Mouse (Mus musculus) layer of hippocampus, postnatal 14 days (tissue): ENCODE measurements at regions not wholly inside any gene's neighbourhood (a gene's known extent, or its start where the extent isn't known, plus 50 kb on each side); places are given as distances from the start of the nearest gene placed in this dataset.

Experiments used
- DNase-seq, 2 experiments: peaks; one replicate each; pipeline ENCODE4 v3.0.0; 2021 to 2022; ENCODE audit warnings: low spot score in 2 of 2, mixed read lengths in 1 of 2

DNA sequence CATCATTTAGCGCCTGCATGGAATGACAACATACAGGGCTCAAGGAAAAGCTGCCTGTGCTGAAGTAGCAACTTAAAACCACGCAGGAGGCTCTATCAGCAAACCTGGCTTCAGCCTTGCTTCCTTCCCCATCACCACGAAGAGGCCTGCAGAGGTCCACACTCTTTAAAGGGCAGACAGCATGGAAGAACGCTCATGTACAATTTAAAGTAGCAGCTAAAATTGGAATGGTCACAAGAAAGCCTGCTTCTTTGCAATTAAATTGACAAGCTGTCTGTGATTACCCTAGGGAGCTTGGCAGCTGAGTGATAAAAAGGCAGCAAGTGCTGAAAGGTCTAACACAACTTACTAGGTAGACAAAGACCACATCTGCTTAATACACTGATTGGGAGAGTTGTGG lies 210.4 kb upstream of the Pkn2 start:
- no peak for DNase-seq

DNA sequence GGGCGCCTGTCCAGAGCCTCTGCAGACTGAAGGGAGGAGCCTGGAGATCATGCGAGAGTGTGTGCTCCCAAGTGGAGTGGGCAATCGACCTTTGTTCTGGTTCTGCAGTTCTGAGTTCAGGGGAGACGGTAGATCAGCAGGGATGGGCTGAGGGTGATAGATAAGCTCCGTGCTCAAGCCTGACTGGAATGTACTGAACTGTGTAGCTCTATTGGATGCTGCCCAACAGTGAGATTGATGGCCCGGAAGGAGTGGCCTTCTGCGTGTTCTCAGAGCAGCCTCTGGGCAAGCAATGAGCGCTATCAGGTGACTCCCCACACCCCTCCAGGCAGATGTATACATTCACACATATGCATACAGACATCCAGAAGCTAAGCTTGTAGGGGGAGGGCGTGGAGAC lies 209.1 kb upstream of the Pkn2 start:
- no peak for DNase-seq

DNA sequence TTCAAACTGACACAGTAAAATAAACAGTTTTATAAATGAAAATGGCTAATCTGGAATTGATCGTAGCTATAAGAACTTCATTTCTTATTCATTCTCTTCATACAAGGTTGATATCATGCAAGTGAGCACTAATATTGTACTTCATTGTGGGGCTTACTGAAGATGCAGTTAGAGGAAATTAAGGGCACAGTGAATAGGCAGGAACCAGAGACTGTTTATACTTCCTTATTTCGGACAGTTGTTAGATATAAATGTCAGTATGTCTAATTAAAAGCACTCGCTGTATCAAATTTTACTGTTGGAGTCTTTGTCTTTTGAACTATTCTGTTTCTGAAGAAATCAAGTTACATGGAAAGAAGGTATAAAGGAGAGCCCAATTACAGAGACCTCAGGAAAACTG lies 208.5 kb upstream of the Pkn2 start:
- no peak for DNase-seq

DNA sequence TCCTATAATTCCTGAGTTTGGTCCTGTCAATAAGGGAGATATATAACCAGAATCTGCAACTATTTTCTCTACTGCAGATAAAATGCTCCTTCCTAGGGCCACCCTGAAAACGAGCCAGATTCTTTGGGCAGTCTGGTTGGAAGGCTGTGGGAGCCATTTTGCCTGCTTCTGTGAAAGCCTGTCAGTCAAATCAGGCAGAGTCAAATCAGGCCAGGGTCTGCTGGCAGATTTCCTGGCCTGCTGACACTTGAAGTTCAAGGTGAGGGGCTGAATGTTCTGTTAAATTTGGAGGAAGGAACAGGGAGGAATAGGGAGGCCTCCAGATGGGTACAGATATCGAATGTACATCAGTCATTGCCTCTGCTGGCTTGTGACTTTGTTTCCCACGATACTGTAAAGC lies 206.0 kb upstream of the Pkn2 start:
- DNase-seq = no peak

DNA sequence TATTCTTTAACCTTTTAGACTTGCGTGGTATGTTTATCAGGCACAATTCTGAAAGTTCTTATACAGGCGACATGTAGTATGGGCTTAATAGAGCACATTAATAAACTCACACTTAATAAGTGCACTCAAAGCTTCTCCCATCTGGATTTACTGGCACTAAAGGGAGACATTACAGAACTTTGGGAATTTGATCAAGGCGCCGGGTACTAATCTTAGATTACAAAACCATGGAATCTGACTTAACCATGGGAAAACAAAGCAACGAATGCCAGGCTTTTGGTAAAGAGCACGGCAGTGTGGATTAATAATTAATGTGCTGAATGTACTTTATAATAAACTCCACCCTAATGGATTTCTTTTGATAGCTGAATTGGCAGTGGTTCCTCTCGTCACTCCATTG lies 196.5 kb upstream of the Pkn2 start:
- DNase-seq = no peak

DNA sequence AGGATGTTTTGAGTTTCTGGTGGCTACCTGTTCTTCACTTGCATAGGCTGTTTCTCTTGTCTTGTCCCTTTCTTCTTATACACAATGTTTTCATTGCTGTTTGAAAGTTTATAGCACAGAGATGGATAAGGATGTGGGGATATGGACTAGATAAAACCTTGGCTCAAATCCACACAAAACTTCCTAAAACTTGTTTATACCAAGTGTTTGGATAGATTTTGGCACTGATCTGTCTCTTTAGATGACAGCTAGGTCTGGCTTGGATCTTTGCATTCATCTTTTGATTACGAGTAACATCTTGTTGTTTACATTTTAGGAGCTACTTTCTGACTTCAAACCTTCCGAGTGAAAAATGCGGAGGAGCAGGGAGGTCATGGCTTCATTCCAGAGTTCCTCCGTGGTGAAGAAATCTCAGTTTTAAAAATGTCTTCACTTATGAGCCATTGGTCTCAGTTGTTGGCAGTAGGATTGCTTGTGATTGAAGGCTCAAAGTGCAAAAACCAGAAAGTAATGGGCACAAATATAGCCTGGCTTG lies 190.1 kb upstream of the Pkn2 start:
- DNase-seq = no peak

DNA sequence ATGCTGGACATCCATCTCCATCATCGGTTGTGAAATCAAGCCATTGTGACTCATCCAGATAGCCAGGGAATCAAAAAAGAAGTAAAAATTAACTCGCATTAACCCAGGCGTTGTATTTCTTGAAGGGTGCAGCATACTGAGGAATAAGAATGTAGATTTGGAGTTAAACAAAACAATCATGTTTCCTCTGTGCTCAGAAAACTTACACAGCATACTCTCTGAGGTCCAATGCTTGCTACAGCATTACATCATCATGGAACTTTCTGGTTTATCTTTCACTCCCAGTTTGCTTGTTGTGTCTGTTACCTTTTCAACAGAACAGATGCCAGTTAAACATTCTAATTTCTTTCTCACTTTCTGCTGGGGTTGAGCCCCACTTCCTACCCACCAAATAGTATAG lies 173.1 kb upstream of the Pkn2 start:
- no peak for DNase-seq

DNA sequence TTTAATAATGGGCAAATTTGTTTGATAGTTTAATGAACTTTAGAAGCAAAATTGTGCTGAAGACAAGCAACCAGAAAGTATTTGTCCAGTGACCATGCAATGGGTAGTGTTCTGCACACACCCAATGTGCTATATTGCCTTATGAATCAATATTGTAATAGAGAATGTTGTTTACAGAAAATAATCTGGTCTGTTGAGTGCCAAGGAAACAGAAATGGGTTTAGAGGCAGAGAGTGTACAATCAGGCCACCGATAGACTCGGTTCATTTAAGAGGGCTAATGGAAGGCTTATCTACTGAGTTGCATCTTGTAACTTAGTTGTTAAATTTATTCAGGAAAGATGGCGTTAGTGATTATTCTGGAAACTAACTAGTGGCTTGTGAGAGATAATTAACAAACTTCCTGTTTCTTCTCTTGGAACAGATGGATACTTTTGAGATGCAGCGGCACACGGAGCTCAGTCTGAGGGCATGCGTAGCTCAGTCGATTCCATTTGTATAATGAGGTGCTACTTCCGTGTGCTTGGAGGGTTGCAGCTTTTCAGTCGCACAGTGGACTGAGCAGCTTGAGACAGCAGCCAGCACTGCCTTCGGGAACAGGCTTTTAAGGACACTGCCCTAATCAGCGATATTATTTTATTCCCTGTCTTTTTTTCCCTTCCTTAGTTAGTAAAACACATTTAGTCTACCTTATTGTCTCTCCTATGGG lies 171.6 kb upstream of the Pkn2 start:
- no peak for DNase-seq

DNA sequence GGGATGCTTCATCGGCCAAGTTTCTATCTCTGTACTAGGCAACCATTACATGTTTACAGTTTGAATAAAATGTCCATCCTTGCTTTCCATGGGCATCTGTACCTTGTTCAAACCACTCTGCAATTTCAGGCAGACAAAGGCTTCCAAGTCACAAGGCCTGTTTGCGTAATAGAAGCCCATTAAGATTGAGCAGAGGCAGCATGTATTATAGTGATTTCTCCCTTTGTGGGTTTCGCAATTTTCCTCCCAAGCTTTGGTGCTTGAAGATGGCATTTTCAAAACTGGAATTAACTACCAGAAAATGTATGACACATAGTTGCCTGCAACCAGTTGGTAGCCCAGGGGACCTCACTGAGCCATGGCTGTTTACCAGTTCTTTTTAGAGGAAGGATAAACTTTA lies 158.9 kb upstream of the Pkn2 start:
- DNase-seq = no peak

DNA sequence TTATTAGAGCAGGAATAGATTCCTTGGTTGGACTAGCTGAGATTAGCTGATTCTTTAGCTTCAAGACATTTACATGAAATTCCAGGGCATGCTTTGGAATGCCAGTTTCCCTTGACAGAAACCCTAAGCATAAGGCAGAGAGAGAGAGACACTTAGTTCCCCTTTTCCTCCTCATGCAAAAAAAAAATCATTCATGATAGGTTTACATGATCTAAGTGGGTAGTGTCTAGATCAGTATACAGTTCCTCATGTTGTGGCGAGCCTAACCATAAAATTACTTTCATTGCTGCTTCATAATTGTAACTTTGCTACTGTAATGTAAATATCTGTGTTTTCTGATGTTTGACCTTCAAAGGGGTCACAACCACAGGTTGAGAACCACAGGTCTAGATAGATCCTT lies 154.3 kb upstream of the Pkn2 start:
- DNase-seq = no peak

DNA sequence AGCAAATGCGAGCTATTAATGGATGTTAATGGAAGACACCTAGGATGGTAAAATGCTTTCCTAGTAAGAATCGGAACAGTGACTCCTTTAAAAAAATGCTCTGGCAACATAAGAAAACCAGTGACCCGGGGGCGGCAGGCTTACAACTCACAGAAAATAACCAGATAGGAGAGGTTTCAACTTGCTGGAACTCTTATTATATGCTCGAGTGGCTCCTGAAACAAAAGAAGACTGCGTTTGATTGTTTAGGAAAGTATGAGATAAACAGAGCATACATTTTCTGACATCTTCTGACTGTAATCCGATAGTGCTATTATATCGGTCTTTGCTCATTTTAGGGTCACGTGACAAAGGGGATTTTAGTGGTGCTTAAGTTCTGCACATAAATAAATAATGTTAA lies 152.8 kb upstream of the Pkn2 start:
- no peak for DNase-seq

DNA sequence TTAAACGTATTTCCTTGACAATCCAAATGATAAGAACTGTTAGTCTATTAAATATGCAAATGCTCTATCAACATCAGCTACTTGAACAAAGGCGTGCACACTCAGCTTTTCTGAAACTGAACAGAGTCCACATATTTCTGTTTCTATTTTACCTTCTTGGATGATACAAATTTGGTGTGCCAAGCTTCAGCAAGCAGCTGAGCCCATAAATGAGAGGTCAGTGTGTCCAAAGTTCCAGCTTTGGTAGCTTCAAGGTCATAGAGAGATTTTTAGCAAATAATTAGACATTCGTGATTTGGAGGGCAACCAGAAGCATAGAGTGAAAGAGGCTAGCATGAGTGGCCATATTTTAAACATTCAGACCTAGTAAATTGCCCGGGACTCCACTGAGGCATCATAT lies 140.7 kb upstream of the Pkn2 start:
- no peak for DNase-seq

DNA sequence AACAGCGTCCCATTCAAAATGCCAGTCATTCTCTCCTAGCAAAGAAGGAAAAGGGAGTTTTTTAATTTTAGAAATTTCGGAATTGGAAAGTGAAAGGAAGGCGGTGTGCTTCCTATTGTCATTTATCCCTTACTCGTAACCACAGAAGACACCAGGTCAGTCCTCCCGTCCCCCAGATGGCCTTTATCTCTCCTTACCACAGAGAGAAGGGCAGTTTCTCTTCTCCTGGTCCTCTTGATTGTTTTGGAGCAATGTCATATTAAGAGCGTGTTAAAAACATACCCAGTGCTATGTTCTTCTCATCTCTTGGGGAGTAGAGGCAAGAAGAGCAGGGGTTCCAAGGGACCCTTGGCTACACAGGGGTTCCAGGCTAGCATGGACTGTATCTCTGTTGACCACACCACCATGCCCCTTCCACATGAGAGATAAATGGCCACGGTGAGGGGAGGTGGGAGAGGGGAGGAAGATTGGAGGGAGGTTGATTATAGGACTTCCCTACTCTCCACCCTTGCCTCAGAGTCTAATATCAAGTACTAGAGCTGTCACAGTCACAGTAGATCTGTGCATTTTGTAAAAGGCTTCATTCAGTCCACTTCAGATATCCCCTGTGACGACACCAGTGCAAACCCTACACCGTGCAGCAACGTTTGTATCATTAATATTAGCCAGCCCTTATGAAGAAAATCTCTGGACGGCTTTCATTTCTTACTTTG lies 139.5 kb upstream of the Pkn2 start:
- DNase-seq = no peak

DNA sequence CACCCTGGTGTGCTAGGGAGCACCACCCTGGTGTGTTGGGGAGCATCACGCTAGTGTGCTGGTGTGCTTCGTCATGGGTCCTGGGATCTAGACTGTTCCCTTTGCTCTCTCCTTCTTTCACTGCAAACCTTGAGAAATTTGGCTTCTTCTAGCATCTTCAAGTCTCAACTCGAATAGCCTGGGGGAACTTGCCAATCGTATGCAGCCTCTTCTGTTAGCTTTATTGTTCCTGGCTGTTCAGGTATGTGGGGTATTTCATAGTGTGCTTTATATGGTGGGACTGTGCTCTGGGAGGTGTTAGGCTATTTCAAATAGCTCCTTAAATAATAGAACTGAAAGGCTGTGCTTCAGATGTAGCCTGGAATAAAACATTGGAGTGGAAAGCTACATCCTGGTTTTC lies 135.7 kb upstream of the Pkn2 start:
- DNase-seq = no peak

DNA sequence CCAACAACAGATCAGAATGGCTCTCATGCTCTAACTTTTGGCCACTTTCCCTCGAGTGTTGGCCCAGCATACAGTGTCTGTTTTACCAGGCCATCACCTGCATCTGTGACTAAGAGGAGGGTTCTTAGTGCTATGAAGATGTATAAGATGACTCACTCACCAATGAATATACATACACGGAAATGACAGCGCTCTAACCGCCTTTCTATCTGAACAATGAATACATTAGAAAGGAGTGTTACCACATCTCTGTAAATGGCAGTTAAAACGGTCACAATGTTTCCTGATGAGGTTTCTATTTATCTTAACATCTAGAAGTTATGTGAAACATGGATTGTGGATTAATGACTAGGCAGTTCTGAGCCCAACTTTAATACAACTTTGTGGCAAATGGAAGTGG lies 135.0 kb upstream of the Pkn2 start:
- DNase-seq = no peak

DNA sequence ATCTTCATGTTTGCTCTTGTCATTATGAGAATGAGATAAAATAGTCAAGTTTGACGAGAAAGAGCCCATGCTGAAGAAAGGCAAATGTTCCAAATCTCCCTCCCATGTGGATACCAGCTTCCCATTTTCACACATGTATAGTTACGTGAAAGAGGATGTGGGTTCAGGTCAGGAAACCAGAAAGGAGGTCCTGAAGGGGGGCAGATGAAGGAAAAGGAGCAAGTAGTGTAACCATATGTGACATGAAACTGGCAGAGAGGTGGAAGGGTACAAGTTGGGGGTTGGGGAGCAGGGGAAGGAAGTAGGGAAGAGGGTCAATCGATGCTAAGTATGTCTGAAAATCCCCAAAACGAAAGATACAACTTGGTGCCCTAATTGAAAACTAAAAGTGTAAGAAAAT lies 132.6 kb upstream of the Pkn2 start:
- no peak for DNase-seq

DNA sequence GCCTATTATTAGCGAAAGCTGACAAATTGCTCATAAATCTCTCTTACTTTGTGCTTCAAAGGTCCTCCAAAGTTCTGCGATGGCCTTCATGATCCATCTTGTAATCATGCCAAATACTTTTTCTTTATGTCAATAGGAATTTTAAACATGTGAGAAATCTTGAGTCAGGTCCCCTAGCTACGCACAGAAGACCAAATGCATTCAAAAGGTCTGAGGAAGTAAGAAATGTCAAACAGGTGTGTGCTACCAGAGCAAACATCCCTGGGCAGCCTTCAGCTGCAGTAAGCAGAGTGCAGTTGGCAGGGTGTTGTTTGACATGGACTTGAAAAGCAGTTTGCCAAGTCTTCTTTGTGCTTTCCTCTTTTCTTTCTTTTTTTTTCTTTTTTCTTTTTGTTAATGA lies 125.2 kb upstream of the Pkn2 start:
- no peak for DNase-seq

DNA sequence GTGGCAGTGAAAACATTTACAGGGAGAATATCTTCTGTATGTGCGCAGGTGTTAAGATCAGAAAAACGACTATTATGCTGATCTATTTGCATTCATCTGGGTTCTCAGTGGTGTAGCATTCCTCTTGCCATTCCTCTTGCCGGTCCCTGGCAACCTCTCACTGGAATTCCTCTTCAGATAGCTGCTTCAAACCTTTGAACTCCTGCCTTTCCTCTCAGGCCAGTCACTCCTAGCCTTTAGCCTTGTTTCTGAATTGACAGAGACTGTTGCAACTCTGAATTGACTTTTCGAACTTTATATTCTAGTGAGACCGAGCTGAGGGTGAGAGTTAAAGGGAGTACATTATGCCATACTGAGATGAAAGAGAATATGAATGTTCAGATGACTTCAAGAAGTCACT lies 120.1 kb upstream of the Pkn2 start:
- no peak for DNase-seq

DNA sequence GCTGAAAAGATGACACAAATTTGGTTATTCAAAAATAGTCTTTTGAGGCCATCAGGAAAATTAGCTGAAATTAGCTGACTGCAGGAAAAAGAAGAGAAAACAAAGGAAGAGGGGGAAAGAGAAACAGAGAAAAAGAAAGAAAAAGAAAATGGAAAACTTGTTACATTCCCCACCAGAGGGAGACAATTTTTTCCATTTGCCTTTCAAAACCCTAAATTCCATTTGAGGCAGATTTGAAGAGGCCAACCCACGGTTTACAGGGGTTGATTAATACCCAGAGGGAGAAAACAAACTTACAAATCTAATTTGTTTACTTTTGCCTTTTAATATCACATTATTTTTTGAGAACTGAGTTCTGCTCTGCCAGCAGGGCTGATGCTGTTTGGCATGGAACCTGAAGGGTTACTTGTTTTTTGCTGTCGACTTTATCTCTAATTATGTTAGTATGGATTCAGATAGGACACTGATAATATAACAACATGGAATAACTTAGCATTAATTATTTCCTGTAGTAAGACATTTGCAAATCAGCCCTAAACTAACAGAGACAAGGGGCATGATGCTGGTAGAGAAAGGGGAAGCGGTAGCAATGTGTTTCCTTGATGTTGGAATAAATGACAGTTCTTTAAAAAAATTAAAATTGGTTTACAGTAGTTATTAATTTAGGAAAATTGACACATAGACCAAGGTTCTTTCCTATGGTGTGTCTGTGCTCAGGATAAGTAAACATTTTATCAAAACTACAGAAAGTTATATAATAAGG lies 114.4 kb upstream of the Pkn2 start:
- DNase-seq = peak in 1 of 2 experiments; percentile 8

DNA sequence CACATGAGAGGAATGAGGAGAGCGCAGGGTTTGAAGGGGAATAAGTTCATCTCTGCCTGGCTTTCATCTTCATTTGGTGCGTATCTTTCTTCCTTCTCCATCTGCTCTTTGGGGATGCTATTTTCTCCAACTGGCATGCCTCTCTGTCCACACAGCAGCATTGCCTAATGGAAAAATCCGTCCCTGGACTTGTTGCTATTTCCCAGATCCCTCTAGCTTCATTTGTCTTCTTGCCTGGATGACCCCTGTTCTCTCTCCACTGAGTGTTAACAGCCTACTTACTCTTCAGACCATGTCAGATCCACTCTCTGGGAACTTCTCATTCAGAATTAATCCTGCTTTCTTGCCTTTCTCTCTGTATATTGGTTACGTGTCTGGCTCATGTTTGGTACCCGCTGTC lies 102.7 kb upstream of the Pkn2 start:
- DNase-seq = no peak

DNA sequence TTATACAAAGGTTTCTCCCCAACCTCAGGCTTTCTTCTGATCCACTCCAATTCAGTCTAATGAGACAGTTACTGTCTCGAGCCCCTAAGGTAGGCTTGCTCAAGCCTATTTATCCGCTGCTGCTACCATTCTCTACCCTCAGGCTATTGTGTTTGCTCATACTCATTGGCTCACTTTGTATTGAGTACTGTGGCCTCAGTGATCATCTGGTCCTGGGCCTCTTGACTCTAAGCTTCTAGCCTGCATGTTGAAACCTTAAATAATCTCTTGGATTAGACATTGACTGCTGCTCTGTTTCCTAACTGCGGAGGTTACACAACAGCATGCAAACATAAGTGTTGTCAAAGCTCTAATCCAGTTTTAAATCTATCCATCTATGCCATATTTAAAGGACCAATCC lies 99.4 kb upstream of the Pkn2 start:
- DNase-seq = no peak

DNA sequence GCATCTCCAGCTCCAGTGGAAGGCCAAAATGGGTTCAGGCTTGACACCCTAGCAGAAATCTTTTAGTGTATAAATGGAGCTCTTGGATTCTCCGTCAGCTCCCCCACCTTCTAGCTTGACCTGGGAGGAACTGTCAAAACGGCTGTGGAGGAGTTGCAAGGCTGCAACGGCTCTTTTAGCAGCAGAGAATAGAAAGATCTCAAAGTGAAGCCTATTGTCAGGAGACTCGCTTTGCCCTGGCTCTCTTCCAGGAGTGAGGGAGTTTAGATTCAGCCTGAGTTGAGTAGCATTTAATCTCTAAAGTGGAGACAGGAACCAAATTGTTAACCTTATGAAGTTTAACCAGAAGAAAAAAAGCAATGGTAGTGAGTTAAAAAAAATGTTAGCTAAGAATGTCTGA lies 97.4 kb upstream of the Pkn2 start:
- DNase-seq = no peak
